Mouse (Mus musculus) left cerebral cortex, postnatal 14 days (tissue): Measurements from ENCODE around the gene Dnah8. TPM values are rescaled to one million over a fixed set of nuclear protein-coding genes. Genes with fewer than 3 reads are reported as not detected.
"Not testable (repeated sequence)": the region's sequence is repeated elsewhere in the genome, so short reads cannot be mapped to it uniquely, and the experiment has no call there.

ENCODE experiments used
- DNase-seq, 2 experiments: peaks; one replicate each; pipeline ENCODE4 v3.0.0; 2021 to 2022; ENCODE audit warnings: low spot score in 2 of 2, mixed read lengths in 1 of 2
- intact Hi-C: fragments of 180-260 bp; cut with DNase I; formaldehyde crosslinking; loops from one replicate; pipeline ENCODE4 v1.15.1; 2025
- total RNA-seq, 2 experiments: library from RNA; stranded (reverse); gene quantifications; 2 replicates each; pipeline ENCODE4 v1.2.3; 2021

Dnah8 gene
- total RNA-seq, 2 experiments from 2014 or later = 1.7 to 1.9 TPM

DNA sequence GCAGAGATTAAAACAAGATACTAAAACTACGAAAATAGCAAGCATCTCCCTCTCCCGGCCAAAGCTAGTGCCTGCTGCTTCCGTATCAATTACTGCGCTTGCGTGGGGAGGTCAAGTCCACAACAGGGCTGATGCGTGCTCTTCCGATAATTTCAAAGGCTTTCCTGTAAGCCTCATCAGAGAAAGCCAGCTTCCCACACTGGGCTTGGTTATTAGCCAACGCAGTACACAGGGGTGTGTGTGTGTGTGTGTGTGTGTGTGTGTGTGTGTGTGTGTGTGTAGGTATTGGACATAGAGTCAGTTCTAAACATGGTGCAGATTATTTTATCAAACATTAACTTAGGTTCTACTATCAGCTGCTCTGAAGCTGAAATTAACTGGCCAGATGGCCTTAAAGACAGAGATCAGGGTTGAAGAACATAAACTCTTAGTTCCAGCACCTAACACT is 17.5 kb upstream of the Dnah8 start:
- intact Hi-C loops = no loop called here

GRCm38 (mm10) chr17:30607330-30607729 is 16.8 kb upstream of the Dnah8 start:
- DNase-seq = no peak
- intact Hi-C loops = no loop called here

More for the DNA sequence above, 17.5 kb upstream of the Dnah8 start:
- no peak for DNase-seq

DNA sequence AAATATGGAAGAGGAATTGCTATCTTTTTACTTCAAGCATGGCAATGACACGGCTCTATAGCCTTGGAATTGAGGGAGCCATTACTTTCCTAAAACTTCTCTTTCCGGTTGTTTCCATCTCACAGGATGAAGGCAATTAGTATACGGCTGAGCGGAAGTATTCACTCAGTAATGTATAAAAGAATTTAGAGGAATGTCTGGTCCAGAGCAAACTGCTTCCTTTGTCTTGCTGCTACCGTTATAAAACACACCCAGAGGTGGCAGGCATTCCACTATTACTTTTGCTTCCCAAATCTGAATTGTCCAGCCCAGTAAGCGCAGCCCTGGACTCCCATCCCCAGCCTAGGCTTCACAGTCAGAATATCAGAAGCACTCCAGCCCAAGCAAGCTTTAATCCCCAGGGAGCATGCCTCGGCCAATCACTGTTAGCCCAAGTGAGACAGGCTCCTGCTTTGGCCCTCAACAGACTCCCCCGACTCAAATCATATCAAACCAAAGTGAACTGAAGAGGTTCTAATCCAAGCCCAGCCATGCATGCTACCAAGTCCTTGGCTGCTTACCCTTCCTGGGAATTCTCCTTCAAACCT is 16.2 kb upstream of the Dnah8 start:
- intact Hi-C loops = no loop called here
- no peak for DNase-seq

DNA sequence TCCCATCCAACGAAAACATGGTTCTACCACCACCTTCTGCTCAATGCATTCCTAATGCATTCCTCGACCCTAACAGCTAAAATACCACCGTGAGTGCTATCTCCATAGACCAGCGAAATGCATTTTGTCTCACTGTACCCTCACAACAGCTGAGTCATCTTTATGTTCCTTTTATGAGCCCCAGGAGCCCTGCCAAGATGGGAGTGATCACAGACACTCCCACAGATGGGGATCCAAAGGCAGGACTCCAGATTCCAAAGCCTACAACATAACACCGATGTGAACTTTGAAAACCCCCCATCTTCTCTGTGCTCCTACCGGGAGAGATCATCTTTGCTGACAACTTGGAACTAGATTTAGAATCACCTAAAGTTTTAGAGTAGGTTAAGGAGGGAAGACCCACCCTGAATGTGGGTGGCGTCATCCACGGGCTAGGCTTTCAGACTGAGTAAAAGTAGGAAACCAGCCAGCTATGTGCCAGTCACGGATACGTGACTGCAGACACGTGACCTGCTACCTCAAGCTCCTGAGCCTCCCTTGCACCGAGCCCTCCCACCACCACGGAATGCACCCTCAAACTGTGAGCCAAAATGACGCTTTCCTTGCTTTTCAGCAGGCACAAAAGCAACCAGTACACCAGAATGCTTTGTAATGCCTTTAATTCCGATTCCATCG is 14.7 kb upstream of the Dnah8 start:
- DNase-seq = peak; percentile 39 to 61
- intact Hi-C loops = no loop called here

DNA sequence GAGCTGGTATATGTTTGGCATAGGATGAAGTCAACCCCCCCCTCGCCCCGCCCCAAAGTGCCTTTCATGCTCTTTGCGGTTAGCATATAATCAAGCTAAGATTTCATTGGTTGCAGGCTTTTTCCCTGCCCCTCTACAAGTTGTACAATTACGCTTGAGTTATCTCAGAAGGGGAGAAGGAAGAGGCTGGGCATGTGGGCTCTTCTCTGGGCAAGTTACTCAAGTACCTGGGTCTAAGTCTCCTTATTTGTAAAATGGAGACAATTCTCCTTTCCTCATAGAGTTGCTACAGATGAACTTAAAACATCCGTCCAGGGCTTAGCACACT is 14.2 kb upstream of the Dnah8 start:
- no peak for DNase-seq
- intact Hi-C loops = no loop called here

GRCm38 (mm10) chr17:30610739-30611138 is 13.4 kb upstream of the Dnah8 start:
- DNase-seq = no peak
- intact Hi-C loops = no loop called here

DNA sequence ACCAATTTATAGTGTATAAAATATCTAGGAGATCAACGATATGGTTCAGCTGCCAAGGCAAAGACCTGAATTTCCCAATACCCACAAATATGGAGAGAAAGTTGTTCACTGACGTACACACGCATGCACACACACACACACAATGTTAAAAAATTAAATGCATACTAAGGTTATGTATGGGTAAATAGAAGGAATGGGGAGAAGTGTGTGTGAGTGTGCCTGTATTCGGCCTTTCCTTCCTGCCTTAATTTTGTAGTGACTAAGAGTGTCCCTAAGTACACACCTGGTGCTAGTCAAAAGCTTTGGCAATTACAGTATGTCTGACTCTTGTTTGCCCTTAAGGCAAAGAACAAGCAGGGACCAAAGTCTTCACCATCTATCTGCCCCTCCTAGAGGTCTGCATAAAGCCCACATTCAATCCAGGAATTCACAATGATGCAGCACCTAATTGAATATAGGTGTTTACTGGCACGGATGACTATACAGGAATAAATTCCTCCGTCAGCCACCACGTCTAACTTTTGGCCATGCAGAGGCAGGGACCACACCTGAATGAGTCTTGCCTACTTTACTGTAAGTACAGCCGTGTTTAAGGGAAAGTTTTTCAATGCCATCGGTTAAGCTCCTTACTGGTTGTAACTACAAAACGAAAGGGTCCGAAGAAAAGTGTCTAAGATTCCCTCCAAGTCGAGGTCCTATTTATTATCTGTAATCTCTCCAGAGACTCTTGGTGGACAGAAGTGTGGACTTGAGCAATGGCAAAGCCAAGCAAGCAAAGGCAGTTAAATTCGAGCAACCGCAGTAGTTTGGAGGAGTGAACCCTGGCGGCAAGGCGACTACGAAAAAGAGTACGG is 12.7 kb upstream of the Dnah8 start:
- intact Hi-C loops = no loop called here
- DNase-seq = no peak

DNA sequence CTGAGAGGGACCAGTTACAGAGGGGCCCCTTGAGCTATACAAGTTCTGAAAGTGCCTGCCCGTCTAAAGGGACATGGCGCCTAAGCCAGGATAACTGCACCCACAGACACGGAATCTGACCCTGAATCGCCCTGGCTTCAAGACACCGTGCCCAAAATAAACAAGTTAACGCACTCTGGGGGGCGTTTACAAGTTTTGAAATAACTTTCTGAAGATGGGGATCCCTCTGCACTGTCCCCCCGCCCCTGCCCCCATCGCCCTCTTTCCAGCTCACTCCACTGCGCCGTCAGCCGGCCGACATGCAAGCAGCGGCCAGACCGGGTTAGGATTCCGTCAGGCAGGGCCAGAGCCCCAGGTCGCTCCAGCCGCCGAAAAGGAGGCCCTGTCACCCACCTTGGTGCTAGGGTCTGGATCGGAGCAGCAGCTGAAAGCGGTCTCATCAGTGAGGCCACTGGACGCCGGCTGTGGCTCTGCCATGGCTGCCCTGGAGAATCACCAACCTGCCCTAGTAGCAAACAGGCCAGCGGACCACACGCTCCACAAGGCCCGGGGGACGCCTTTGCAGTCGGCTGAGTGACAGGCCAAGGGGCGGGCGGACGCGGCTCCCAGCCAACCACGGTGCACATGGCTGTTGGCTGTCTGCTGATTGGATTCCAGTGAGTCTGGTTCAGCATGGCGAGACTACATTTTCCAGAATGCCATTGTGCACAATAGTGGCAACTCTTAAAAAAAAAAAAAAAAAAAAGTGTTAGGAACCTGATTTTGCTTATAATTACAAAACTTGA is 11.9 kb upstream of the Dnah8 start:
- peak; percentile 100 for DNase-seq
- intact Hi-C loops = no loop called here

GRCm38 (mm10) chr17:30613350-30613749 is 10.8 kb upstream of the Dnah8 start:
- DNase-seq = no peak
- intact Hi-C loops = no loop called here

GRCm38 (mm10) chr17:30616203-30616602 is 8.0 kb upstream of the Dnah8 start:
- no peak for DNase-seq
- intact Hi-C loops = no loop called here

DNA sequence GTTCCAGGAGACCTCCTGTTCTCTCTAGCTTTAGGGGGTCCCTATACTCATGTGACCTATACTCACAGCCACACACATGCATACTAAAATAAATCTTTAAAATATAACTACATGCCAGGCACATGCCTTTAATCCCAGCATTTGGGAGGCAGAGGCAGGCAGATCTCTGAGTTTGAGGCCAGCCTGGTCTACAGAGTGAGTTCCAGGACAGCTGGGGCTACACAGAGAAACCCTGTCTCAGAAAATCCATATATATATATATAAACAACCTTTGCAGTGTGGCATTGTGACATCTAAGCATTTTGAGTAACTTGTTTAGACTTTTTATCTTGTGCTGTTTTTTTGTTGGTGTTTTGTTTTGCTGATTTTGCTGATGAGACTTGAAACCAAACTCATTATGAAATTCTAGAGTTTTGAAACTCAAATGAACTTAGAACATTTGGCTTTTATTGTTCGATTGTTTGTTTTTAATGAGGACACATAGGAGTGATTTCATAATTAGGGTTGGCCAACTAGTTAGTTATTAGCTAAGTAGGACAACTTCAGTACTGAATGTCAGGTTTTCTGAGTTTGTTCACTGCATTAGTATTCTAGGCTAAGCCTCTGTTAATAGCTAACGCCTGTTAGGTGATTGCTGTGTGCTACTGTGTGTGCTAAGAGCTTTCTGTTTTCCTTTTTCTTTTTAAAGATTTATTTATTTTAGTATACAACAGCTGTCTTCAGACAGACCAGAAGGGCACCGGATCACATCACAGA is 5.8 kb upstream of the Dnah8 start:
- DNase-seq = no peak
- intact Hi-C loops = no loop called here

DNA sequence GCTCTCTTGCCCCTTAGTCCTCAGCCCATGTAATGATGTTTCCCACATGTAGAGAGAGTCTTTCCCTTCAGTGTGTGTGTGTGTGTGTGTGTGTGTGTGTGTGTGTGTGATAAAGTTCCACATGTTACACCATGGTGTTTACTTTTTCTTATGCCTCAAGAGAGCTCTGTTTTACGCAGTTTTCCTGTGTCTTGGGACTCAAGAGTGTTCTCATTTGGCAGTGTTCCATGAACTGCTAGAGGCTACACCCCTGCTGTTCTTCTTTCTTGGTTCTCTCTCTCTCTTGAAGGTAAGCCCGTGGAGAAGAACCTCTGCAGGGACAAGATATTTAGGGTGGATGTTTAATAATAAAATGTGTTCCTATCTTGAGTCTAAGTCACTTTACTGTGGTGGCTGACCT is 5.0 kb upstream of the Dnah8 start:
- intact Hi-C loops = no loop called here

GRCm38 (mm10) chr17:30620548-30620947 is 3.6 kb upstream of the Dnah8 start:
- DNase-seq = no peak
- intact Hi-C loops = no loop called here

More for the DNA sequence above, 5.0 kb upstream of the Dnah8 start:
- no peak for DNase-seq

DNA sequence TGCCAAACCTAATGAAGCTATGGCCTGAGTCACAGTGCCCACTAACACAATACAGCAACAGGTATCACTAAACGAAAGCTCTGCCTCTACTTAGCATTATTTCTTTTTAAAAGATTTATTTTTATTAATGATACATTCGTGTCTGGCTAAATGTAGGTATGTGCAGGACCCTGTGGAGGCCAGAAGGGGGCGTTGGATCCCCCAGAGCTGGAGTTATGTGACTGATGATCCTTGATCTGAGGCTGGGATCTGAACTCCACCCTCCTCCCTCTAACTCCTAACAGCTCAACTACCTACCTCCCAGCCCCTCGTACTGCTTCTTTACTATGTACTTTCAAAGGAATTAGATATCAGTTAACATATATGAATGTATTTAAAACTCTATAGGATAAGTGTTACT is 2.7 kb upstream of the Dnah8 start:
- intact Hi-C loops = no loop called here
- no peak for DNase-seq

DNA sequence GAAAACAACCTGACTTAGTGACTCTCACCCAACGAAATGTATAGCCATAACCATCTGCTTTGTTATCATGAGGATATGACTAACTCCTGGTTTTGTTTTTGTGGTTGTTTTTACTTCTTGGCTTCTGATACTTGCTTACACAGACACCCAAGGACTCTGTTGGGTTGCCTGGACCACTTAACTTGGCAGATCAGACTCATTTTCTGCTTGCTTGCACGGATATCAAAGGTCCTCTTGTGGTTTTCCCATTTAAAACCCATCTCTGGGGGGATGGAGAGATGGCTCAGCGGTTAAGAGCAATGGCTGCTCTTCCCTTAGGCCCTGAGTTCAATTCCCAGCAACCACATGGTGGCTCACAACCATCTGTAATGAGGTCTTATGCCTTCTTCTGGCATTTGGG is 954 bp upstream of the Dnah8 start:
- DNase-seq = no peak
- intact Hi-C loops = no loop called here

DNA sequence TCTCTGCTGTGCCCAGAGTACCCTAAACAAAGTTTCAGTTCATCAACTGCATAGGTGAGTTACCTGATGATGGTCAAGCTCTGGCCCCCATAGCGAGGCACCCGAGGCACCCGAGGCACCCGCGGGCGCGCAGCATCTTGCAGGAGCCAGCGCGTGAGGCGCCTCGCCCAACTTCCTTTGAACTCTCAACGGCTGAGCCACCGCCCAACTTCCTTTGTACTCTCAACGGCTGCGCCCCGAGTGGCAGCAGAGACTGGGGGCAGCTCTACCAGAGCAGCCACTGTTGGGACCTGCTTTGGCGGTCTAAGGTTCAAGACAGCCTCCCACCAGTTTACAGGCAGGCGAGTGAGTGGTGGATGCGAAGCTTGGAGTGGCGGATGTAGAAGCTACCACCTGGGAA is 2.6 kb downstream of the Dnah8 start, which contains the start of gene Glo1:
Glo1 (minus strand) TSS at position 153 of the 400 bp plus-strand sequence.
- DNase-seq, intact Hi-C loops: not testable (repeated sequence)

- intact Hi-C loops = no loop called here
- DNase-seq = no peak
Observed at GRCm38 (mm10) chr17:30635367-30635766, 11.2 kb downstream of the Dnah8 start.

GRCm38 (mm10) chr17:30637714-30638113 is 13.6 kb downstream of the Dnah8 start:
- intact Hi-C loops = no loop called here
- no peak for DNase-seq

DNA sequence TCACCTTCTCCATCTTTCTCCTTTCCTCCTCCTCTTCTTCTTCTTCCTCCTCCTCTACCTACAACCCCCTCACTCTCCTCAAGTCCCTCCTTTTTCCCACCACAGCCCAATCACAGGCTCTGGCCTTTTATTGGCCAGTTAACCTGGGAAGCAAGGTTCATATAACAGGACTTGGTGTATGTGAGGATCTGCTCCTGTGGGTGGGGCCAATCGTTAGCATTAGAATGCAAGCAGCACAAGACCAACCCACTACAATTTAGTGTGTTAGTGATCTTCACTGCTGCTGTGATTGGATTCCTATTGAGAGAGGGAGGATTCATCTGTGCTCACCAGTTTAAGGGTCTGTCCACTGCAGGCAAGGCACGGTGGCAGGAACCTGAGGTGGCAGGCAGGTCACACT is 14.8 kb downstream of the Dnah8 start:
- intact Hi-C loops = no loop called here

More for the DNA sequence above, 14.8 kb downstream of the Dnah8 start:
- DNase-seq = no peak
